Mouse (Mus musculus) splenic B cell, adult 2 months (primary cell): Measurements from ENCODE around the gene Prg4.

Experiments used
- DNase-seq: peaks from one replicate; pipeline ENCODE4 v3.0.0-alpha.2; 2011; ENCODE audit warnings: low read depth, low spot score
- H3K27me3 ChIP-seq: 2 replicates; pipeline ENCODE4 v1.6.1; 2012; ENCODE audit warnings: mild to moderate bottlenecking, low read length, moderate library complexity, mixed read lengths; ENCODE audit not compliant: control insufficient read depth, poor library complexity, insufficient read depth, severe bottlenecking
- H3K36me3 ChIP-seq: 2 replicates; pipeline ENCODE4 v1.6.1; 2012; ENCODE audit warnings: mild to moderate bottlenecking, low read length, moderate library complexity, mixed read lengths; ENCODE audit not compliant: control insufficient read depth, poor library complexity, insufficient read depth, severe bottlenecking

Gene Prg4

GRCm38 (mm10) chr1:150458977-150459376, 7.0 kb downstream of the Prg4 start:
- no peak for DNase-seq
- Histone ChIP-seq H3K36me3 (no peaks in the 10 kb centered on the region), H3K27me3 (no peaks in the 10 kb centered on the region)

- Histone ChIP-seq H3K36me3 (peaks cover 20% of the 10 kb centered on the region), H3K27me3 (no peaks in the 10 kb centered on the region)
- no peak for DNase-seq
Measured at GRCm38 (mm10) chr1:150441731-150442130, 24.2 kb downstream of the Prg4 start.

- DNase-seq: no peak
- Histone ChIP-seq H3K27me3 (no peaks in the 10 kb centered on the region), H3K36me3 (peaks cover 21% of the 10 kb centered on the region)
Measured at GRCm38 (mm10) chr1:150438641-150439040, 27.3 kb downstream of the Prg4 start.

GRCm38 (mm10) chr1:150426216-150426615, 39.7 kb downstream of the Prg4 start:
- DNase-seq: no peak
- Histone ChIP-seq H3K27me3 (no peaks in the 10 kb centered on the region), H3K36me3 (peaks cover 50% of the 10 kb centered on the region)

GRCm38 (mm10) chr1:150425665-150426064, 40.3 kb downstream of the Prg4 start:
- DNase-seq: no peak
- peaks cover 51% of the 10 kb centered on the region for H3K36me3 ChIP-seq
- no peaks in the 10 kb centered on the region for H3K27me3 ChIP-seq

- Histone ChIP-seq H3K36me3 (peaks cover 26% of the 10 kb centered on the region), H3K27me3 (no peaks in the 10 kb centered on the region)
- DNase-seq: no peak
Measured at GRCm38 (mm10) chr1:150418426-150418825, 47.5 kb downstream of the Prg4 start.

- no peak for DNase-seq
- H3K36me3 ChIP-seq: peaks cover 23% of the 10 kb centered on the region
- no peaks in the 10 kb centered on the region for H3K27me3 ChIP-seq
Measured at GRCm38 (mm10) chr1:150416006-150416405, 50.0 kb downstream of the Prg4 start.

GRCm38 (mm10) chr1:150409996-150410395, 56.0 kb downstream of the Prg4 start:
- no peak for DNase-seq
- H3K36me3 ChIP-seq: peaks cover 18% of the 10 kb centered on the region
- no peaks in the 10 kb centered on the region for H3K27me3 ChIP-seq

GRCm38 (mm10) chr1:150407285-150407684, 58.7 kb downstream of the Prg4 start:
- DNase-seq: no peak
- Histone ChIP-seq H3K27me3 (no peaks in the 10 kb centered on the region), H3K36me3 (peaks cover 17% of the 10 kb centered on the region)

GRCm38 (mm10) chr1:150404555-150404954, 61.4 kb downstream of the Prg4 start:
- no peak for DNase-seq
- Histone ChIP-seq H3K36me3 (peaks cover 16% of the 10 kb centered on the region), H3K27me3 (no peaks in the 10 kb centered on the region)

- Histone ChIP-seq H3K36me3 (peaks cover 15% of the 10 kb centered on the region), H3K27me3 (no peaks in the 10 kb centered on the region)
- no peak for DNase-seq
Measured at GRCm38 (mm10) chr1:150403914-150404313, 62.1 kb downstream of the Prg4 start.
